Mouse (Mus musculus) liver, embryonic 14.5 days (tissue): ENCODE measurements around the gene Cog7. TPM values are rescaled to one million over a fixed set of nuclear protein-coding genes. Genes with fewer than 3 reads are reported as not detected.

Experiments
- ATAC-seq: fragments of 200-750 bp; cut with Nextera tagmentation; 2 replicates; pipeline ENCODE4 v1.8.0; 2017; ENCODE audit warnings: moderate number of reproducible peaks, mild to moderate bottlenecking, moderate library complexity; ENCODE audit not compliant: insufficient read depth
- DNase-seq, 3 experiments: peaks; one replicate each; pipeline ENCODE4 v3.0.0-alpha.2; 2012 to 2013; ENCODE audit warnings: low read depth in 3 of 3, low spot score in 3 of 3
- H3K27ac ChIP-seq: fragments of 300-500 bp; sonication (generic); 2 replicates; pipeline ENCODE4 v1.5.1; 2014; ENCODE audit warnings: moderate library complexity, mild to moderate bottlenecking, control low read depth, inconsistent platforms
- H3K27me3 ChIP-seq: fragments of 300-500 bp; sonication (generic); 2 replicates; pipeline ENCODE4 v1.6.1; 2014; ENCODE audit warnings: mild to moderate bottlenecking, low read length, moderate library complexity; ENCODE audit not compliant: control insufficient read depth, insufficient read depth
- H3K36me3 ChIP-seq: fragments of 300-500 bp; sonication (generic); replicated peaks from 2 replicates; pipeline ENCODE4 v1.6.1; 2014; ENCODE audit warnings: low read depth; ENCODE audit not compliant: control insufficient read depth, insufficient read depth
- H3K4me1 ChIP-seq, 2 experiments: fragments of 200-500 bp in 1 of 2; fragments of 300-500 bp in 1 of 2; sonication (generic) in 1 of 2; replicated peaks; 2 replicates each; pipeline ENCODE4 v1.6.1; 2012 to 2014; ENCODE audit warnings: antibody characterized with exemption in 1 of 2, inconsistent platforms in 1 of 2, low read length in 1 of 2; ENCODE audit not compliant: control insufficient read depth in 2 of 2, insufficient read depth in 2 of 2
- H3K4me2 ChIP-seq: fragments of 300-500 bp; sonication (generic); 2 replicates; pipeline ENCODE4 v1.6.1; 2014; ENCODE audit warnings: low read depth, mild to moderate bottlenecking, control low read depth, moderate library complexity
- H3K4me3 ChIP-seq, 2 experiments: fragments of 200-500 bp in 1 of 2; fragments of 300-500 bp in 1 of 2; sonication (generic) in 1 of 2; 2 replicates each; pipeline ENCODE4 v1.5.1; 2012 to 2014; ENCODE audit warnings: low read depth in 2 of 2, low read length in 2 of 2, mild to moderate bottlenecking in 2 of 2, control low read depth in 1 of 2, inconsistent platforms in 1 of 2, moderate library complexity in 1 of 2; ENCODE audit not compliant: insufficient read depth in 1 of 2
- H3K9ac ChIP-seq: fragments of 300-500 bp; sonication (generic); replicated peaks from 2 replicates; pipeline ENCODE4 v1.6.1; 2014; ENCODE audit warnings: mild to moderate bottlenecking, control low read depth, moderate library complexity
- H3K9me3 ChIP-seq: fragments of 300-500 bp; sonication (generic); 2 replicates; pipeline ENCODE4 v1.6.1; 2016; ENCODE audit warnings: low read length, mixed read lengths; ENCODE audit not compliant: control insufficient read depth
- CTCF ChIP-seq: IDR thresholded peaks from 2 replicates; pipeline ENCODE4 v1.5.1; 2016; ENCODE audit warnings: antibody characterized with exemption, low read depth, control low read depth
- EP300 ChIP-seq: IDR thresholded peaks from 2 replicates; pipeline ENCODE4 v1.6.1; 2016; ENCODE audit warnings: antibody characterized with exemption, low read depth
- WGBS: fragments of 180-500 bp; shearing (Covaris S2); extraction: QIAGEN DNeasy Blood & Tissue Kit; methylation state at CpG from one replicate; pipeline ENCODE4 v1.1.7; 2014; ENCODE audit not compliant: insufficient replicate concordance; 5-methylcytosine and 5-hydroxymethylcytosine counted together
- polyA plus RNA-seq, 2 experiments: library from polyadenylated mRNA; depleted of rRNA in 1 of 2; stranded (reverse) in 1 of 2; unstranded in 1 of 2; fragments of >200 nt; fragmentation: Nextera tagmentation in 1 of 2; extraction: Ambion mirVana in 1 of 2; gene quantifications; 2 replicates each; pipeline versions ENCODE4 v1.2.1 to v1.2.3; 2012 to 2014

The Cog7 gene
- polyA plus RNA-seq, 2 experiments = 4.7 to 7.2 TPM

DNA sequence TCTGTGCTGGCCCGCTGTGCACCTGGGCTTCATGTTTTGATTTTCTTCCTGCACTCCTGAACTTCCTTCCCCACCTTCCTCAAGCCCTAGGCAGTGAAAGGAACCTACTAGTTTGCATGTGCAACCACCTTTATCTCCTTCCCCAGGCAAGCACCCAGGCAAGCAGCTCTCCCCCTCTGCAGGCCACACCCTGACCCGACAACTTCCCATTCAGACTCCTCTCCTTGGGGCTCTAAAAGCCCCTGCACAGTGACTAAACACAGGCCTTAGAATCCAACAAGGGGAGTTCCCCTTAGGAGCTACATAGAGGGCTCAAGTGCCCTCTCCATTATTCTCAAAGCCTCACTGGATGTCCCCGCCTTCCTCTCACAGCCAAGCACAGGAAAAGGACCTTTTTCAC lies 36.7 kb upstream of the Cog7 start:
- TF ChIP-seq CTCF (peak; percentile 44), EP300 (0 out of 2 replicates have a peak, but pooled peaks have one; percentile 8)
- ATAC-seq = peak; percentile 73
- Histone ChIP-seq H3K9ac (peak overlapping the region; percentile 61), H3K27me3 (no peaks in the 10 kb centered on the region), H3K4me2 (peak overlapping the region; percentile 83), H3K9me3 (no peaks in the 10 kb centered on the region), H3K4me3 (peak overlapping the region; percentile 22 to 32; a peak in 3 of 4 replicates), H3K4me1 (peaks cover 44 to 55% of the 10 kb centered on the region in 2 experiments), H3K36me3 (no peaks in the 10 kb centered on the region), H3K27ac (peak overlapping the region; percentile 89)
- DNase-seq = peak; percentile 53 to 63 (median 61)
- WGBS = 22% methylated on average over 3 of the region's 3 CpGs

- no peak overlapping the region for H3K4me3 ChIP-seq
- H3K36me3 ChIP-seq = no peaks in the 10 kb centered on the region; the same call in 1 of the 2 replicates
- ATAC-seq (no peak), DNase-seq (no peak)
- H3K4me2 ChIP-seq = peak overlapping the region; percentile 46
- WGBS = 62% methylated on average over 10 of the region's 10 CpGs
- no peak for TF ChIP-seq CTCF
- no peaks in the 10 kb centered on the region for H3K27me3 ChIP-seq
- H3K27ac ChIP-seq = no peak overlapping the region; the same call in 1 of the 2 replicates
- H3K9ac ChIP-seq = no peak overlapping the region
- no peaks in the 10 kb centered on the region for H3K9me3 ChIP-seq
- peaks cover 44 to 56% of the 10 kb centered on the region in 2 experiments for H3K4me1 ChIP-seq
These were observed 34.2 kb upstream of the Cog7 start for GRCm38 (mm10) chr7:122015734-122016133.

- 0 out of 2 replicates have a peak overlapping the region, but pooled peaks have one; percentile 27 for H3K9ac ChIP-seq
- no peak for TF ChIP-seq EP300
- TF ChIP-seq CTCF = peak; percentile 52
- no peak overlapping the region for H3K4me3 ChIP-seq
- H3K9me3 ChIP-seq = no peaks in the 10 kb centered on the region
- peaks cover 1% of the 10 kb centered on the region; the same call in 1 of the 2 replicates for H3K36me3 ChIP-seq
- no peak overlapping the region; the same call in 1 of the 2 replicates for H3K27ac ChIP-seq
- ATAC-seq (peak; percentile 30; the same call in 1 of the 2 replicates), DNase-seq (no peak)
- H3K27me3 ChIP-seq = no peaks in the 10 kb centered on the region
- 25% methylated on average over 8 of the region's 8 CpGs for WGBS
- peaks cover 42 to 53% of the 10 kb centered on the region in 2 experiments for H3K4me1 ChIP-seq
- H3K4me2 ChIP-seq = peak overlapping the region; percentile 46
These were observed 33.6 kb upstream of the Cog7 start for GRCm38 (mm10) chr7:122015105-122015504.

- 41% methylated on average over 10 of the region's 10 CpGs for WGBS
- H3K4me3 ChIP-seq = no peak overlapping the region
- H3K36me3 ChIP-seq = peaks cover 4% of the 10 kb centered on the region; the same call in 1 of the 2 replicates
- H3K9ac ChIP-seq = no peak overlapping the region
- no peaks in the 10 kb centered on the region for H3K27me3 ChIP-seq
- TF ChIP-seq CTCF = no peak
- TF ChIP-seq EP300 = no peak
- DNase-seq = no peak
- H3K27ac ChIP-seq = no peak overlapping the region
- no peak for ATAC-seq
- no peaks in the 10 kb centered on the region for H3K9me3 ChIP-seq
- H3K4me2 ChIP-seq = no peak overlapping the region
- H3K4me1 ChIP-seq = peaks cover 21 to 32% of the 10 kb centered on the region in 2 experiments
These were observed 31.4 kb upstream of the Cog7 start for GRCm38 (mm10) chr7:122012949-122013348.

DNA sequence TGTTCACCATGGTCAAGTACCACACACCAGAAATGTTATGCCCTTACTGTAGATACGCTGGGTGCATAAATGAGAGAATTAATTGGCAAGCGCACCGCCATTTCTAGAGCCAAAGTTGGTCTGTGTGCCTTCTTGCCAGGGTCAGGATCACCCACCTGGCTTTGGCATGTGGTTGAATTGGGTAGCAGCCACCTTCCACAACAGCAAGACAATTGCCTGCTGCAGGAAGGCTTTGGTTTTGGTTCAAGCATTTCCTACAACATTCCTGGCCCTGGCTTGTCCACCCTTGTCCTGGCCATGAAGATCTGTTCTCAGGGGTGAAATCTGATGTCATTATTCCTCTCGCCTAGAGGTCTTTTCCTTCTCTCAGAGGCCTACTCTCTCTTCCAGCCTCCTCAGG lies 30.9 kb upstream of the Cog7 start:
- Histone ChIP-seq H3K4me2 (no peak overlapping the region), H3K4me1 (peaks cover 15 to 26% of the 10 kb centered on the region in 2 experiments), H3K27ac (no peak overlapping the region), H3K27me3 (no peaks in the 10 kb centered on the region), H3K4me3 (no peak overlapping the region), H3K36me3 (peaks cover 4% of the 10 kb centered on the region; the same call in 1 of the 2 replicates), H3K9ac (no peak overlapping the region), H3K9me3 (no peaks in the 10 kb centered on the region)
- 84% methylated on average over 4 of the region's 4 CpGs for WGBS
- ATAC-seq = no peak
- TF ChIP-seq EP300 = no peak
- no peak for TF ChIP-seq CTCF
- no peak for DNase-seq
